Mouse (Mus musculus): ENCODE measurements at regions not wholly inside any gene's neighbourhood (a gene's known extent, or its start where the extent isn't known, plus 50 kb on each side); places are given as distances from the start of the nearest gene placed in this dataset.
A peak's percentile ranks its signal among the peaks of the same experiment; 100 is the strongest.

DNA sequence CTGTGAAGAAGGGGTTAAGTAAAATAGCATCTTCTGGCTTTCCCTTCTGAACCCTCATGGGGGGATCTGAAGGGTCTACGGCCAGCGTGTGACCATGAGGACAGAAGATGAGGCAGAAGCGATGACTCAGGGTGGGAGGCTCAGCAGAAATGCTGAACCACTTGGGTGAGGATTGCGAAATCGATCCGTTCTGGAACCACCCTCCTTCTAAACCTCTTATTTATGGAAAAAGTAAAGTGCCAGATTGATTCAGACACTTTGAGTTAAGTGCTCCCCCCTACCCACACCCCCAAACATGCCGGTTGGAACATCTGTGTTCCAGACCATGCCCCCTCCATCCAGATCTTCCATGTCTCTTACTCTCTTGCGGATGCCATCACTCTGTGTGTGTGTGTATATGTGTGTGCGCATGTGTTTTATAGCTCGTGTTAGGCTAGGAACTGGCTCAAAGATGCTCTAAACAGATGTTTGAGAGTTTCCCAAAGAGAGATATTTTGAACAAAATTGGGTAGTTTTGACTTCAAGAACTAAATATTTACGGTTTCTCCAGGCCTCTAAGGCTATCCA is 190.2 kb upstream of the Prickle1 start:
- DNase-seq (ENCODE audit: low spot score) = no peak

DNA sequence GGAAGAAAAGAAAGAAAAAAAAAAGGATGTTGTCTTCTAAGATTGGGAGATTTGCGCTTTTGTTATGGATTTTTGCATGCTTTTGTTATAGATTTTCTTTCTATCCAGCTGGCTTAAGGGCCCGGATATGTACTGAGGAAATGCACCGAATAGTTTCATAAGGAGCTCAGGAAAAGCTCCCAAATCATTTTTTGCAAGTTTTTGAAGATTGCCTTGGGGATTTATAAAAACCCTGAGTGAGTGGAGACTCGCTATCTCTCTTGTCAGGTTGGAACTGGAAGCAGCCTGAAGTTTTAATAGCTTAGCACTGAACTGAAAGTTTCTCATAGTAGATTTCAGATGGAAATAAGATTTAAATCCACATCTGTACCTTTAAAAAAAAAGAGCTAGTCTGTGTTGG is 188.0 kb upstream of the Prickle1 start:
- DNase-seq (ENCODE audit: low spot score) = no peak

DNA sequence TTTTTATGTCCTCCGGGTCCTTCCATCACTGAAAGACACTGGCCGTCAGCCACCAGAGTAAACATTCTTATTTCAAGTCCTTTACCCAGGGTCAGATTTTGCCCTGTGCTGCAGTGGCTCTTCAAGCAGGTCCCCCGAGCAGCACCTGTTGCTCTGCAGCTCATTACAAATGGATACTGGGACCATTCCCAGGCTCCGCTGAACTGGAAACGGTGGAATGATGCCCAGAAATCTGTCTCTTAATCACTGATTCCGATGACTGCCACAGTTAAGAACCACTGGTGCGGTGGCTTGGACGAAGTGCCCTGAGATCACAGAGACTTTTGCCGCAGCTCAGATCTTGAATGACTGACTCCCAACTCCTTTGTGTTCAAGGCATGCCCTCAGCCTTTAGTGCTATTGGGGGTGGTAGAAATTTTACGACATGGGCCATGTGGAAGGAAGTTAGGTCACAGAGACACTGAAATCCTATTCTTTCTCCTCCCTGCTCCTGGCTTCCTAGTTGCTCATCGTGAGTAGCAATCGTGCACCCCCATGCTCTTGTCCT is 179.6 kb upstream of the Prickle1 start:
- DNase-seq (ENCODE audit: low spot score) = peak; percentile 21

DNA sequence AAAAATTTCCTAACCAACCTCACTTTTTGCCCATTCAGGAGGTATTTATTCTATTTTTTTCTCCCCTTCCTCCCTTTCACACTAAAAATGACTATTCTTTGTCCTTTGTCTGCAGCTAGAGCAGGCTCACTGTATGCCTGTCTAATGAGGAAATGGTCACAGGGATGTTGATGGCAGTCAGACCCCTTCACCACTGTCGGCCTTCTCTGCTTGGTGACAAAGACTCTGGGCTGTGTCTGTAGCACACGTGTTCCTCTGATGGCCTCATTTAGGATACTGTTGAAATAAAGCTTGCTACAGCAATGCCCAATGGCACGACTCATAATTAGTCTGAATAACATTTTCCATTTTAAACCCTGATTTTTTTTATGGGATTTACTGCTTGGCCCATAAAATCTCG is 178.6 kb upstream of the Prickle1 start:
- DNase-seq (ENCODE audit: low spot score) = no peak

DNA sequence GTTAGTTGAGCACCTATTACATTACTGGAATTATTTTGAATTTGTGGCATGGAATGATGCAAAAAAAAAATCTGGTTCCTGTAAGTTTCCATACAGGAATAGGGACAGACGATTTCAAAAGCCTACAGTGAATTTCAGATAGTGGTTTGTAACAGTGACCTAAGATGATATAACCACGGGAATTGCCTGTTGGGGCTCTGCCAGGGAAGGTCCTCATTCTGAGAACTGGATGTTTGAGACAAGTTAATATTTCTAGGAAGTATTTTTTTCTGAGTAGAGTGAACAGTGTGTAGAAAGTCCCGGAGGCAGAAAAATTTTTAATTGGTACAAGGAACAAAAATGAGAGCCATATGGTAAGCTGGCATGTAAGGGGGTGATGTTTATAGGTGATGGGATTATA is 171.3 kb upstream of the Prickle1 start:
- DNase-seq (ENCODE audit: low spot score) = no peak

DNA sequence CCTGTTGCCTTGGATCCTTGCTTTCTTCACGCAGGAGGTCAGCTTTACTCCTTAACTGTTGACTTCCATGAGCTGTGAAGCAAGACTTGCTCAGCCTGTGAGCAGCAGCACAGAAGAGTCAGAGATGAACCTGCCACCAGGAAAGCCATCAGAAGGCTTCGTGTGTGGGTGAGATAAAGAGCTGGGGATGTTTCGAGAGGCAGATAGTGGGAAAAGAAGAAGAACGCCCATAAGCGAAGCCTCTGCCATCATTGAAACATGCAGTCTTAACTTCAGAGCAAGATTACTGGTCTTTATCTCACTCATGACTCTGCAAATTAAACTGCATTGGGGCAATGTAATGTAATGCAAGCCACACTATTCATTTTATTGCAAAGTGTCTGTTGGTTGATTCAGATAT is 167.4 kb upstream of the Prickle1 start:
- no peak for DNase-seq (ENCODE audit: low spot score)

DNA sequence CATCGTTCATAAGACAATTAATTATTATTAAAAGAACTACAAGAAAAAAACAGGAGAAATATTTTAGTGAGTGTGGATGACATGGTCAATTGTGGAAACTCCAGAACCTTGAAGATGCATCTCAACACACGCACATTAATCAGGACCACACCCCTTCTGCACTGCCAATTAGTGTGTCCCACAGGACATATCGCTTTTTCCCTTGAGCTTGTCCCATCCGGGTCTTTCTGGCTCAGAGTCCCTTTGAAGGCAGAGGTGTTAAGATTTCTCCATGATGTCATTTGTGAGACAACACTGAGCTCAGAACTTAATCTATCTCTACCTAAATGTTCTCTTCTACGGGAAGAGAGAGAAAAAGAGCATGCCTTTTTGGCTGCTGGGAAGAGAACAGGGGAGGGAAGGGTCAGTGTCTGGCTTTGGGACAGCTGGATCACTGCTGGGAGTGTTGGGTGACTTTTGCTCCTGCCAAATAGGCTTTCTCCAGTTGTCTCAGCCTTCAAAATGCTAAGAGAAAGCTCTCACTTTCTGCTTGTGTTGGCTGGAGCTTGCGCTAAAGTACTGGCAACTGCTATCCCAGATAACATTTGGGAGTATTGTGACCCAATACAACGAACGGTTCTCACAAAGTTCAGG is 162.6 kb upstream of the Prickle1 start:
- DNase-seq (ENCODE audit: low spot score) = peak; percentile 27

DNA sequence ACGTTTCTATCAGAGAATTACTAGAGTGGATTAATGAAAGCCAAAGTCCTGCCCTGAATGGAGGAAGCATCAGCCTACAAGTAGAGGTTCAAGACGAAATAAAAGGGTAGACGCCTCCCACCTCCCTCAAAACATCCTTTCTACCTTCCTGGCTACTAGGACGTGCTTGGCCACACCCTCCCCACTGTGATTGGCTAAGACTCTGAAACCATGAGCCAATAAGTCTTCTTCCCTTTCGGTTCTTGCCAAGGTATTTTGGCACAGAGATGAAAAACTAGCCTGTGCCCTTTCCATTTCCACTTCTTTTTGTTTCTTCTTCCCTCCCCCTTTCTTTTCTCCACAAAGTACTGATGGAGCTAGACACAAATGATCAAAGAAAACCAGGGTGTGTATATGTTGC is 160.3 kb upstream of the Prickle1 start:
- DNase-seq (ENCODE audit: low spot score) = no peak

DNA sequence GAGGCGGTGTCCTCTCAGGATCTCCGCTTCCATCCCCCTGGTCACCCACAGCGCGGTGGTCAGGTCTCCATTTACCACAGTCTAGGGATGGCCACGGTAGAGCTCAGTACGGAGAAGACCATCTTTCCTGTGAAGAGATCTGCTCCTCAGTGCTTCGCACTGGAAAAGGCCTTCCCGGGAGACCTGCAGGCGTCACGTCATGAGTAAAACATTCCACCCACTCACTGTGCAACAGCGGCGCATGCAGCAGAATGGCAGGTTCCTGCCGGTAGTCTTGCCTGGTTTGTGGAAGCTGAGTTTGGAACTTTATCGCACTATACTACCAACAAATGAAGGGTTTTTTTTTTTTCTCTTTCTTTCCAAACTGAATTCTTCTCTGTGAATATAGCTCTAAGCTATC is 156.1 kb upstream of the Prickle1 start:
- no peak for DNase-seq (ENCODE audit: low spot score)

DNA sequence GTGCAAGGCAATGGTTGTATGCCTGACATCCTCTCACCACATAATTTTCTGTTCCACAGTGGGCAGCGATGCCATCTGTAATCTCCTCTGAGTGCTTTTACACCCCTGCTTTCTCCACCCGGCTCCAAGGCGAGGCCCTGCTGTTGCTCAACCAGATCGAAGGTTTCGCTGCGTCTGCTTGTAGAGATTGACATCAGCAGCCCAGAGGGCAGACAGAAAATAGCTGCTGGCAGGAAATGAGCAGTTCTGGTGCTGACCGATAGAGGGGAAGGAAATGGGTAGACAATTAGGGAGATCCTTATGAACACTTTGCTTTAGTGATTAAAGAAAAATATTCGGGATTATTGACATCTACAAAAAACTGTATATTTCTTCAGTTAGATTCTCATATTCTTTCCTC is 155.3 kb upstream of the Prickle1 start:
- DNase-seq (ENCODE audit: low spot score) = peak; percentile 16

DNA sequence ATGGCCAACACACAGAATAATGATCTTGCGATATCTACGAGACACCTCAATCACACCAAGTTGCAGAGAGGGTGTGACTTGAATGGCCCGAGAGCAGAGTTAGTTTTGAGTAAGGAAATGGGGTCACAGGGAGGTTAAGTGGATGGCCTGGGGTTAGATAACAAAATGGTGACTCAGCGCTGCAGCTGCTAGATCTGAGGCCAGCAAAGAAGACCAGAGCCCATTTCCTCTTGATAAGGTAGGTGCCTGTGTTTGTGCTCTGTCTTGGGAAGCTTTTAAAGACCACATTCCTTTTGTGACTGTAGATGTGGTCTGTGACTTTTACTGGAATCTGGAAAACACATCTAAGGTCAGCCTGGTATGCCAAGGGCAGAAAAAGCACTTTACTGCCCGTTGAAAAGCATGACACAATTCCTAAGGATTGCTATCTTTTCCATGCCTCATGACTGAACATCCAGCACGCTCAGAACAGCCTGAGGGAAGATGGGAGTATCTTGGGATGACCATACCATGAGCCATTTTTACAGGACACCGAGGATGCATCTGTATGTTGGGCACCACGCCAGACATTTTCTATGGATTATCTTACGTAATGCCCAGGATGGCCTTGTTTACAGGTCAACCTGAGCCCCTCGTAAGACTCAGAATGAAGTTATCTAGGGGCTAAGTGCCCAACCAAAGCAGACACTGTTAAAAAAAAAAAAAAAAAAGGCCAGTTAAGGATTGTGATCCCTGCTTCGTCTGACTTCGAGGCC is 148.7 kb upstream of the Prickle1 start:
- no peak for DNase-seq (ENCODE audit: low spot score)

DNA sequence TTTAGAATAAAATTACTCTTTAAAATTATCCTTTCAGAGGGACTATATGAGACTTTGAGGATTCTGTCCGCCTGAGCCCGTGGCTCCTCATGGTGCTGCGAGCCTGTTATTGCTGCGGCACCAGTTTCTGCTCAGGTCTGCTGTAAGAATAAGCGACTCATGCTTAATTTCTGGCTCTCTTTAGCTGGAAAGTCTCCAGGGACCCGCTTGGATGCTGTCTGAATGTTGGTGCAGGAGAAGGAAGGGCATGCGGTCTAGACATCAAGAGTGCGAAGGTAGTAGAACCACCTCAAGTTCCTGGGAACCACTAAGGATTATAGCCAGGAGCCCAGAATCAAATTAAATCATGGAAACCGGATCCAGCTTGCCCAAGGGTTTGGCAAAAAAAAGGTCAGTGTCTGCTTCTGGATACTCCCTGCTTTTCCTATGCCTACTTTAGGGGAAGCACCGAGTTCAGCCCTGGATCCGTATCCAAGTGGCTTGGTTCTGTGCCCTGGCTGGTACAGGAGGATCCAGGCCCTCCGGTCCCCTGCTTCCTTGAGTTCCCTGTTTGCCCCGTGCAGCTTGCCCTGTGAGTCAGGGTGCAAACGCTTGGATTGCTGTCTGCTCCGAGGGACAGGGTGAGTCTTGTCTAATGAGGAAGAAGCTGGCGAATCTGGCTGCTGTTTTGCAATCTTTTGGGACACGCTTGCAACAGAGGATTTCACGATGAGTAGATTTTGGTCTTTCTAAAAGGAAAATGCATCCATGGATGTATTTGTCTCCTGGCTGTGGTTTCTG is 138.2 kb upstream of the Prickle1 start:
- peak; percentile 24 for DNase-seq (ENCODE audit: low spot score)

DNA sequence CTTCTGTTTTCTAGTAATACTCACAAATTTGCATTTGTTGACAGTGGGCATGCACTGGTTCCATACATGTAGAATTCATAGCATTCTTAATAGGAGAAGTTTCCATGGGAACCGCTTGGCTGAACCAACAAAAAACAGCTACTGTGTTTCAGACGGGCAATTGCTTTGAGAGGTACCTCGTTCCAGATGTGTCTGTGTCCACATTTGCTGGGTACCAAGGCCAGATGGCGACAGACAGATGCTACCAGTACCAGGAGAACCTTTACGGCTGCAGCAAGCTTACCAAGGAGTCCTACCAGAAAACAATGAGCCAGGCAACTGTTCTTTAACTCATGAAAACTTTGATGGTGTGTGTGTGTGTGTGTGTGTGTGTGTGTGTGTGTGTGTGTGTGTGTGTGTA is 137.1 kb upstream of the Prickle1 start:
- DNase-seq (ENCODE audit: low spot score) = no peak

DNA sequence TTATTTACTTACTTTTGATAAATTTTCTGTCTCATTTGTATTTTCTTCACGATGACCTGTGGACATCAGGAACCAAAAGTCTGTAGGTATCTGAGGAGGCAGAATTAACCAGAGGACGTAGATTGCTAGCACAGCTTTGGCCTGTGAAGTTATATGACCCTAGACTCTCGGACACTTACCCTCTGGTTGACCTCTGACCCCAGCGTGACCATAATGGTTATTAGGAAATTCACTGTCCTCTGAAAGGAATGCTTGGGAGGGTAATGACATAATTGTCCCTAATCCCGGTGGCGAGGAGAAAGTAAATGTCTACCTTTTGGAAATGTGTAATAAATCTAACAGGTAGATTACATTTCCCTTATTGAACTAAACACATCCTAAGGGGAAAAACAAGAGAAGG is 135.5 kb upstream of the Prickle1 start:
- no peak for DNase-seq (ENCODE audit: low spot score)

DNA sequence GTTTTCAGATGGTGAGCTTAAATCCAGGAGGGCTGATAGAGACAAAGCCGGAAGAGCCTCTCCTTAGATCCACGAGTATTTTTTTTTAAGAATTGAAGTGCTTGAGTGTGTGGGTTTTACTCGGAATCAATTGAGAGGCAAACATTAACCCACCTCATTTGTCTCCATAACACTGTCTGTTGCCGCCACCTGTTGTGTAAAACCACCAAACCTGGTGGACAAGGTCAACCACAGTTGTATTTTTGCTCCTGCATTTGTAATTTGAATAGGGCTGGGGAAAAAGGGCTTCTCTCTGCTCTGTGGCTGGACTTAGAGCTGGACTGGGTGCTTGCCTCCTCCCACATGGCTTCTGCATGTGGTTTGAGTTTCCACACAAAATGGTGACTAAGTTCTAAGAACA is 119.8 kb upstream of the Prickle1 start:
- DNase-seq (ENCODE audit: low spot score) = no peak

DNA sequence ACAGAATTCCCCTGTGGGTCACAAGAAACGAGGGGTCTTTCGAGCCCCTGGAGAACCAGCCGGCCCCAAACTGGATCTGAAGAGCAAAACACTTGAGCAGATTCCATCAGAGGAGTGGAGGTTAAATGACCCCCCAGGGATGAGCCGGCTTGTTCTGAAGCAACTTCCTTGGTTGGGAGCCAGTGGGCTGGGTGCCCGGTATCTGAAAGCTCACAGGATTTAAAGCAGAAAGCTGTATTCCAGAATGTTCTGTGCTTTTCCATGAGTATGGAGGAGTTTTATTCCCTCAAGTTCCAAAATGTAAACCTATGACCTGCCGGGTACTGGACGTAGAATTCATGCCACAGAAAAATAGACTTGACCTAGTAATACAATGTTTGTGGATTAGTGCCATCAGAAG is 117.7 kb upstream of the Prickle1 start:
- DNase-seq (ENCODE audit: low spot score) = peak; percentile 80

DNA sequence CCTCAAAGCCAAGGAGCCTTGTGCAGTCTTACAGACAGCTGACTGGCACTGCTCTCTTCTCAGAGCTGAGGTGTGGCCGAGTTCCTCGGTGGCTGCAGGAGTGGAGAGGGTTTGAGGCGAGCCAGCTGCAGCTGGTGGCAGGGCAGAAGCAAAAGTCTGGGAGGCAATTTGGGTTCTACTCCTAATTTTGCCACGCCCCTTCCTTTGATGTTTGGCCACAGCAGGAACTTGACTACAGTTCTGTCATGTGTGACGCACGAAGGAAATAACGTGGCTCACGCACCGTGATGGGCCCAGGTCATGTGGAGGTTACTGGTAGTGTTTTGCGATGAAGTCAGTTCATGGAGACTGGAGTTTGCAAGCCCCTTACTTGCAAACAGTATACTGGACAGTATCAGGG is 116.9 kb upstream of the Prickle1 start:
- no peak for DNase-seq (ENCODE audit: low spot score)

DNA sequence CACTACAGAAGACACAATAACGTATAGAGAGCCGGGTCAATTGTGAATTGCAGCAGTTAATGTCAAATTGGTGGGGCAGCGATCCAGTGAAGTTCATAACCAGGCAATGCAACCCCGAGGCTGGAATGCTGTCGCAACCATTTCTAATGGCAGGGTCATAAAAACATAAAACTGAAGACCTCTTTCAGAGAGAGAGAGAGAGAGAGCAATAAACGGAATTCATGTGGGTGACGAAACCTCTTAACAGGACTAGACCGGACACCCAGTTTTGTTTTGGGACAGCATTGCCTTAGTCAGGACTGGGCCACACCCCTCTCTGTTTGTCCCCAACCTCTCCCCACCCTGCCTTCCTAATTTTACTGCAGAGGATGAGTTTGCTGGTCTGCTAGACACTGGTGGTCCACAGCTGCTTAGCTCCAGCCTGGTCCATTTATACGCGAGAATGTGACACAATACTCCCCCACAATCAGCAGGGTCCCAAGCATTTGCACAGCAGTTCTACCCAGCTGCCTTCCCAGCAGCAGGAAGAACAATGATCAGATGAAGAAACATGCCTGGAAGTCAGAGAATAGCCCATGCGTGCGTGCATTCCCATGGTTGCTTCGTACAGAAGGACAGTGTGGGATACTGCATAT is 115.6 kb upstream of the Prickle1 start:
- no peak for DNase-seq (ENCODE audit: low spot score)

DNA sequence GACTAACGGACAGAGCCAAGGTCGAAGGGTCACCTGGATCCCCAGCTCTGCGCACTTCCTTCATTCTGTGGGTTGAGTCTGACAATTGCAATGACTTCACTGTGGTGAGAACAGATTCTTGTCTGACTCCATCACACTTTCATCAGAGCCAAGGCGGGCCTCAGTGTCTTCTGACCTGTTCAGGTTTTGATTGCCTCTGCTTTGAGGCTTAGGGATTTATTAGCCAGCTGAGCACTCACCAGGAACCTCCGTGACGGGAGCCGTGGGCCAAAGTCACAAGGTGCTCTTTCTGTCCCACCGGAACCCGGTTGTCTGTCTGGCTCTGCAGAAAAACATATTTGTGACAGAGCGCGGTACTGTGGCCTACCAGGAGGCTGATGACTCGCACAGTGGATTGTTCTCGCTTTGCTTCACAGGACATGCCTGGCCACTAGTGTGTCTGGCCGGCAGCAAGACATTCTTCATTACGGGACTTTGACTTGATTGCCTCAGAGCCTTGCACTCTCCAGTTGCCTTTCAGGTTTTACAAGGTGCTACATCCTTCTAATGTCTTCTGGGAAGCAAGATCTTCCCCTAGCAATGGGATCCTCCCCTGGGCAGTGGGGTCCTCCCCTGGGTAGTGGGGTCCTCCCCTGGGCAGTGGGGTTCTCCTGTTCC is 114.9 kb upstream of the Prickle1 start:
- DNase-seq (ENCODE audit: low spot score) = no peak

DNA sequence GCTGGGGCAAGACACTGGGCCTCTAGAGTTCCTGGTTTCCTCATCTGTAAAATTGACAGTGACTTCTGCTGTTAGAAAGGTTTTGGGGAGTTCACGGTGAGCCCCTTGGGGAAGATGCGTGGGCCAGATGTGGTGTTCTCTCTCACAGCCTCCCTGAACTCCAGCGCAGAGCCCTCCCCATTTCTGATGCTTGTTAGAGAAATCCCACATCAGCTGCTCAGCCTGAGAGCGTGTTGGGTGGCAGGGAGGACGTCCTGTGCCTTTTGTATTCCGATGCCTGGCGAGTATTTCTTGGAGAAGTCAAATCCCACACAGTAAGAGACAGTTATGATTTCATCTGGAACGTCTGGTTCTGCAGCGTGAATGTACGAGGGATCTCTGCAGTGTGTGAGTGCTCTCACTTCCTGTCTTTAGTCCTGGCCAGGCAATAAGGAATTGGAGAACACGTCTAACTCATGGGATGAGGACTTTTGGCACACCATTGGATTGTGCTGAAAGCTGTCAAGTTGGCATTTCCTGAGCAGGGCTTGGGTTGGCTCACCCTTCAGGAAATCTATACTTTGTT is 110.8 kb upstream of the Prickle1 start:
- DNase-seq (ENCODE audit: low spot score) = peak; percentile 22

DNA sequence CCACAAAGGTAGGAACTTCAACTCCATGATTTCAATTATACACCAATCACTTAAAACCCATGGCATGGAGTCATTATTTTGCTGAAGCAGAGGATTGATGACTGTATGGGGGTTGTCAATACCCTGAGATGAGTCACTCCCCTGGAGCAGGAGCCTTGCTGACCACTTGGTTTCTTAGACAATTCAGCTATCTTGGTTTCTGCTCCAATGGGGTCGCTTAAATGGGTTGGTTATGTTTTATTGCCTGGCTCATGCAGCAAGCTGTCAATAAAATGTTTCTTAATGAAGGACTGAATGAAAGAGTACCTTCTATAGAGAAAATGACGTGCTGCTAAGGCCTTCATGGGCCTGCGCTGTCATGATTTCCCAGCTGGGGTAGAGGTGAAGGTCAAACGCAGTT is 110.0 kb upstream of the Prickle1 start:
- DNase-seq (ENCODE audit: low spot score) = no peak

Data from testis, postnatal 14 days (tissue).